Mouse (Mus musculus) embryonic facial prominence, embryonic 13.5 days (tissue): ENCODE data around the gene Kmt2d. TPM values are rescaled to one million over a fixed set of nuclear protein-coding genes. Genes with fewer than 3 reads are reported as not detected.
A peak's percentile ranks its signal among the peaks of the same experiment; 100 is the strongest.

ENCODE experiments used
- ATAC-seq: fragments of 200-750 bp; cut with Nextera tagmentation; 2 replicates; pipeline ENCODE4 v1.8.0; 2017; ENCODE audit warnings: low read depth; ENCODE audit not compliant: insufficient number of reproducible peaks, insufficient read depth, low FRiP score, low TSS enrichment
- H3K27ac ChIP-seq: fragments of 300-500 bp; sonication (generic); 2 replicates; pipeline ENCODE4 v1.5.1; 2015; ENCODE audit warnings: moderate library complexity, mild to moderate bottlenecking, inconsistent platforms
- H3K27me3 ChIP-seq: fragments of 300-500 bp; sonication (generic); 2 replicates; pipeline ENCODE4 v1.6.1; 2015; ENCODE audit warnings: mild to moderate bottlenecking, inconsistent platforms
- H3K36me3 ChIP-seq: fragments of 300-500 bp; sonication (generic); 2 replicates; pipeline ENCODE4 v1.6.1; 2015; ENCODE audit warnings: mild to moderate bottlenecking, inconsistent platforms
- H3K4me1 ChIP-seq: fragments of 300-500 bp; sonication (generic); 2 replicates; pipeline ENCODE4 v1.6.1; 2015; ENCODE audit warnings: inconsistent platforms
- H3K4me2 ChIP-seq: fragments of 300-500 bp; sonication (generic); 2 replicates; pipeline ENCODE4 v1.6.1; 2015; ENCODE audit warnings: moderate library complexity, mild to moderate bottlenecking, inconsistent platforms
- H3K4me3 ChIP-seq: fragments of 300-500 bp; sonication (generic); 2 replicates; pipeline ENCODE4 v1.5.1; 2015; ENCODE audit warnings: mild to moderate bottlenecking, inconsistent platforms
- H3K9ac ChIP-seq: fragments of 300-500 bp; sonication (generic); 2 replicates; pipeline ENCODE4 v1.6.1; 2015; ENCODE audit warnings: mild to moderate bottlenecking, inconsistent platforms
- H3K9me3 ChIP-seq: fragments of 300-500 bp; sonication (generic); 2 replicates; pipeline ENCODE4 v1.6.1; 2016; ENCODE audit warnings: inconsistent platforms
- WGBS: fragments of 180-500 bp; shearing (Covaris S2); methylation state at CpG from one replicate; pipeline ENCODE4 v1.1.7; 2015; ENCODE audit warnings: mixed read lengths; 5-methylcytosine and 5-hydroxymethylcytosine counted together
- polyA plus RNA-seq: library from polyadenylated mRNA; unstranded; fragments of >200 nt; fragmentation: Nextera tagmentation; extraction: Ambion mirVana; gene quantifications from 2 replicates; pipeline ENCODE4 v1.2.1, GENCODE M21; 2015

Gene Kmt2d
- polyA plus RNA-seq, 1 experiment from 2014 or later: 15.2 TPM

GRCm38 (mm10) chr15:98799396-98799795, 71.6 kb downstream of the Kmt2d start:
- no peaks in the 10 kb centered on the region for H3K9me3 ChIP-seq
- H3K9ac ChIP-seq: no peak overlapping the region
- 13% methylated on average over 12 of the region's 12 CpGs for WGBS
- H3K36me3 ChIP-seq: no peaks in the 10 kb centered on the region
- H3K27me3 ChIP-seq: peaks cover 100% of the 10 kb centered on the region
- no peak for ATAC-seq
- H3K4me2 ChIP-seq: no peak overlapping the region
- H3K27ac ChIP-seq: no peak overlapping the region
- H3K4me3 ChIP-seq: no peak overlapping the region
- peaks cover 20% of the 10 kb centered on the region for H3K4me1 ChIP-seq

DNA sequence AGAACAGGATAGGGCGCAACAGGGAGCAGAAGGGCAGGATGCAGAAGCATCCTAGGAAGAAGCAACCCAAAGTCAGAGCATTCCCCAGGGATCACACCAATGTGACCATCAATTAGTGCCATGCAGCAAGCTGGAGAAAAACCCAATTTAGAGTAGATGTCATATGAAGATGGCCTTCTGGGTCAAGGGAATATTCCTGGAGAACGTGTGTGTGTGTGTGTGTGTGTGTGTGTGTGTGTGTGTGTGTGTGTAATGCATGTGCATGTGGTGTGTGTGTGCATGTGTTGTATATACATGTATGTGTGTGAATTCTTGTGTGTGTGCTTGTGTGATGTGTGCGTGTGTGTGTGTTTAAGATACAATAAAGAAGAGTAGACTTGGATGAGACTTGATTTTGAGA, 72.1 kb downstream of the Kmt2d start:
- H3K4me2 ChIP-seq: no peak overlapping the region
- no peaks in the 10 kb centered on the region for H3K36me3 ChIP-seq
- no peaks in the 10 kb centered on the region for H3K9me3 ChIP-seq
- ATAC-seq: no peak
- H3K9ac ChIP-seq: no peak overlapping the region
- H3K27ac ChIP-seq: no peak overlapping the region
- H3K4me3 ChIP-seq: no peak overlapping the region
- peaks cover 100% of the 10 kb centered on the region for H3K27me3 ChIP-seq
- WGBS: 52% methylated on average over 3 of the region's 3 CpGs
- peaks cover 15% of the 10 kb centered on the region for H3K4me1 ChIP-seq

DNA sequence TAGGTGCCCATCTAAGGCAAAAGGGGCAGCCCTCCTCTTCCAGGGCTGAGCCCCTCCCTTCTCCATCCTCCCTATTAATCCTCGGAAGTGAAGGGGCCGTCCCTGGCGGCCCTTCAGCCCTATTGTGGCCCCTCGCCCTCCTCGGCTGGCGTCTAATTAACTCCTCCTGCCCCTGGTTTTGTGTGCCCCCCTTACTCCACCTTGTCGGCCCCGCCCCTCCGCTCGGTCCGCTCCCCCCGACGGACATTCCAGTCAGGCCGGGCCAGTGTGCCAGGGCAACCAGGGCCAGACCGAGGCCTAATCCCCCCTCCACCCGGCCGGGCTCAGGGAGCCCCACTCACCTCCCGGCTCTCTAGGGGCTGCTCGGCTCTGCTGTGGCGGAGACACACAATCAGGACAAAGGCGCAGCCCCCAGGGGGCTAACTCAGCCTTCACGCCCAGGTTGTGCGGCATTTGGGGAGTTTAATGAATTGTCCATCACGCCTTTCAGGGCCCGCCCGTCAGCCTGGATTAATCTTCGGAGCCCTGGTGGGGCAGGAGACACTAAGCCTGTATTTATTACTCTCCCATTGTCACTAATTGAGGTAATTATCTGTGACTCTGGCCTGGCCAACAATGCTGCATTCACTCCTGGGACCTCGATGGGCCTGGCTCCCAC, 73.0 kb downstream of the Kmt2d start:
- peaks cover 100% of the 10 kb centered on the region for H3K27me3 ChIP-seq
- WGBS: 4% methylated on average over 28 of the region's 28 CpGs
- H3K27ac ChIP-seq: no peak overlapping the region
- no peak overlapping the region for H3K9ac ChIP-seq
- H3K9me3 ChIP-seq: no peaks in the 10 kb centered on the region
- peak overlapping the region; percentile 26 for H3K4me2 ChIP-seq
- H3K36me3 ChIP-seq: no peaks in the 10 kb centered on the region
- H3K4me3 ChIP-seq: peak overlapping the region; percentile 7; the same call in 1 of the 2 replicates
- no peak for ATAC-seq
- H3K4me1 ChIP-seq: peaks cover 10% of the 10 kb centered on the region

- no peaks in the 10 kb centered on the region for H3K9me3 ChIP-seq
- H3K4me1 ChIP-seq: peaks cover 17% of the 10 kb centered on the region
- H3K27ac ChIP-seq: no peak overlapping the region
- no peak overlapping the region for H3K4me3 ChIP-seq
- no peak for ATAC-seq
- no peak overlapping the region for H3K4me2 ChIP-seq
- WGBS: 2% methylated on average over 13 of the region's 13 CpGs
- 0 out of 2 replicates have a peak overlapping the region, but pooled peaks have one; percentile 27 for H3K9ac ChIP-seq
- H3K36me3 ChIP-seq: no peaks in the 10 kb centered on the region
- H3K27me3 ChIP-seq: peaks cover 100% of the 10 kb centered on the region
Observed at GRCm38 (mm10) chr15:98796803-98797595, 74.0 kb downstream of the Kmt2d start.

GRCm38 (mm10) chr15:98793141-98793698, 77.8 kb downstream of the Kmt2d start:
- peak overlapping the region; percentile 34; the same call in 1 of the 2 replicates for H3K4me3 ChIP-seq
- H3K9ac ChIP-seq: no peak overlapping the region
- peaks cover 38% of the 10 kb centered on the region for H3K4me1 ChIP-seq
- H3K4me2 ChIP-seq: peak overlapping the region; percentile 56
- peaks cover 100% of the 10 kb centered on the region for H3K27me3 ChIP-seq
- H3K9me3 ChIP-seq: no peaks in the 10 kb centered on the region
- WGBS: 9% methylated on average over 13 of the region's 13 CpGs
- no peak overlapping the region for H3K27ac ChIP-seq
- H3K36me3 ChIP-seq: no peaks in the 10 kb centered on the region
- ATAC-seq: no peak

DNA sequence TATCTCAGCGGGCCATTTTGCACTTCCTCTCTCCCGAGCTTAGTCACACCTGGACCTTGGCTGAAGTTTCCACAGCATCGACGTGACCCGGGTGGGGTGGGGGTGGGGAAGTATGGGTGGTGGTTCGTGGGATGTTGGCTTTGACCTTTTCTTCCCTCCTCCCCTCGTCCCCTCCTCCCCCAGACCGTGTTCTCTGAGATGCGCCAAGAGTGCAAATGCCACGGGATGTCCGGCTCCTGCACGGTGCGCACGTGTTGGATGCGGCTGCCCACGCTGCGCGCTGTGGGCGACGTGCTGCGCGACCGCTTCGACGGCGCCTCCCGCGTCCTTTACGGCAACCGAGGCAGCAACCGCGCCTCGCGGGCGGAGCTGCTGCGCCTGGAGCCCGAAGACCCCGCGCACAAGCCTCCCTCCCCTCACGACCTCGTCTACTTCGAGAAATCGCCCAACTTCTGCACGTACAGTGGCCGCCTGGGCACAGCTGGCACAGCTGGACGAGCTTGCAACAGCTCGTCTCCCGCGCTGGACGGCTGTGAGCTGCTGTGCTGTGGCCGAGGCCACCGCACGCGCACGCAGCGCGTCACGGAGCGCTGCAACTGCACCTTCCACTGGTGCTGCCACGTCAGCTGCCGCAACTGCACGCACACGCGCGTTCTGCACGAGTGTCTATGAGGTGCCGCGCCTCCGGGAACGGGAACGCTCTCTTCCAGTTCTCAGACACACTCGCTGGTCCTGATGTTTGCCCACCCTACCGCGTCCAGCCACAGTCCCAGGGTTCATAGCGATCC, 78.6 kb downstream of the Kmt2d start:
- 2% methylated on average over 75 of the region's 75 CpGs for WGBS
- peak overlapping the region; percentile 56 for H3K4me2 ChIP-seq
- peaks cover 100% of the 10 kb centered on the region for H3K27me3 ChIP-seq
- H3K9me3 ChIP-seq: no peaks in the 10 kb centered on the region
- peaks cover 31% of the 10 kb centered on the region for H3K4me1 ChIP-seq
- no peak overlapping the region for H3K27ac ChIP-seq
- peak overlapping the region; percentile 34 for H3K4me3 ChIP-seq
- H3K36me3 ChIP-seq: no peaks in the 10 kb centered on the region
- ATAC-seq: no peak
- peak overlapping the region; percentile 52; the same call in 1 of the 2 replicates for H3K9ac ChIP-seq

DNA sequence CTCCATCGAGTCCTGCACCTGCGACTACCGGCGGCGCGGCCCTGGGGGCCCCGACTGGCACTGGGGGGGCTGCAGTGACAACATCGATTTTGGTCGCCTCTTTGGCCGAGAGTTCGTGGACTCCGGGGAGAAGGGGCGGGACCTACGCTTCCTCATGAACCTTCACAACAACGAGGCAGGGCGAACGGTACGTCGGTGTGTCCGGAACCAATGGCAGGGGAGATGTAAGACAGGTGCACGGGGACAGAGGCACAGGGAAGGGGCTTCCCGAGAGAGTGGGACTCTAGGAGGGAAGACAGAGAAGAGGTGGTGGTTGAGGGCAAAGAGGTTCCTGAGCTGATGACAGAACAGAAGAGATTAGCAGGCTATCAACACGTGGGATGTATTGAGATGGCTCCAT, 79.2 kb downstream of the Kmt2d start:
- Histone ChIP-seq H3K4me2 (peak overlapping the region; percentile 19; the same call in 1 of the 2 replicates), H3K36me3 (no peaks in the 10 kb centered on the region), H3K9me3 (no peaks in the 10 kb centered on the region), H3K27ac (no peak overlapping the region), H3K9ac (no peak overlapping the region), H3K4me1 (peaks cover 31% of the 10 kb centered on the region), H3K27me3 (peaks cover 100% of the 10 kb centered on the region), H3K4me3 (peak overlapping the region; percentile 28; the same call in 1 of the 2 replicates)
- no peak for ATAC-seq
- under 1% methylated on average over 23 of the region's 23 CpGs for WGBS

DNA sequence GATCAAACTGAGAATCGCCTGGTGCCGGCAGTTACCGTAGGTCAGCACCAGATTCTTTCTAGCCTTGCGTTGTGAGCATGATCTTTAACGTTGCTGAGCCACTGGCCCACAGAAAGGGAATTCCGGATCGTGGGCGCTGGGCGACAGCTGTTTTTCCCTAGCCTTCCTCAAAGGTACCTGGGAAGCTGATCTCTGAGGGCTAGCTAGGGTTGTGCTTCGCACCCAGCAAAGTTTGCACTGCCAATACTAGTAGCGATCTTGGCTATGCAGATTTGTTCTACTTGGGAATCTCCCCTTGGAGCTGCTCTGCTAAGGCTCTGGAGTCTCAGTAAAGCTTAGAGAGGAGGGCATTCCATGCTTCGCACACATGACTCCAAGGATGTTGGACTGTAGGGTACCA, 79.8 kb downstream of the Kmt2d start:
- Histone ChIP-seq H3K27ac (no peak overlapping the region), H3K4me2 (peak overlapping the region; percentile 42), H3K4me3 (peak overlapping the region; percentile 28), H3K9me3 (no peaks in the 10 kb centered on the region), H3K36me3 (no peaks in the 10 kb centered on the region), H3K27me3 (peaks cover 100% of the 10 kb centered on the region), H3K9ac (no peak overlapping the region), H3K4me1 (peaks cover 31% of the 10 kb centered on the region)
- no peak for ATAC-seq
- 1% methylated on average over 12 of the region's 12 CpGs for WGBS

GRCm38 (mm10) chr15:98790761-98791160, 80.2 kb downstream of the Kmt2d start:
- Histone ChIP-seq H3K9me3 (peaks cover 2% of the 10 kb centered on the region; the same call in 1 of the 2 replicates), H3K4me3 (peak overlapping the region; percentile 28), H3K4me2 (peak overlapping the region; percentile 42), H3K27ac (no peak overlapping the region), H3K36me3 (no peaks in the 10 kb centered on the region), H3K4me1 (peaks cover 31% of the 10 kb centered on the region), H3K27me3 (peaks cover 97% of the 10 kb centered on the region), H3K9ac (0 out of 2 replicates have a peak overlapping the region, but pooled peaks have one; percentile 49)
- no peak for ATAC-seq
- under 1% methylated on average over 23 of the region's 23 CpGs for WGBS

DNA sequence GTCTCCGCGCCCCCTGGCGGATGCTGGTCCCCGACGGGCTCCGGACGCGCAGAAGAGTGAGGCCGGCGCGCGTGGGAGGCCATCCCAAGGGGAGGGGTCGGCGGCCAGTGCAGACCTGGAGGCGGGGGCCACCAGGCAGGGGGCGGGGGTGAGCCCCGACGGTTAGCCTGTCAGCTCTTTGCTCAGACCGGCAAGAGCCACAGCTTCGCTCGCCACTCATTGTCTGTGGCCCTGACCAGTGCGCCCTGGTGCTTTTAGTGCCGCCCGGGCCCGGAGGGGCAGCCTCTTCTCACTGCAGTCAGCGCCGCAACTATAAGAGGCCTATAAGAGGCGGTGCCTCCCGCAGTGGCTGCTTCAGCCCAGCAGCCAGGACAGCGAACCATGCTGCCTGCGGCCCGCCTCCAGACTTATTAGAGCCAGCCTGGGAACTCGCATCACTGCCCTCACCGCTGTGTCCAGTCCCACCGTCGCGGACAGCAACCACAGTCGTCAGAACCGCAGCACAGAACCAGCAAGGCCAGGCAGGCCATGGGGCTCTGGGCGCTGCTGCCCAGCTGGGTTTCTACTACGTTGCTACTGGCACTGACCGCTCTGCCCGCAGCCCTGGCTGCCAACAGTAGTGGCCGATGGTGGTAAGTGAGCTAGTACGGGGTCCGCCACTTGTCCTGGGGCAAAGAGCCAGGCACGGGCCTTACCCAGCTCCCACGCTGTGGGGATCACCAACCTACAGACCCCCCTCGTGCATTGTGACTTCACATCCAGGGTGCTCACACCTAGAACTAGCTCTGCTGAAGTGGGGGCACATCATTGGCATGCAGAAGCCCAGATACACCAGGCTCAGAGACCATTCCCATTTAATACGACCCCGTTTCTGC, 81.1 kb downstream of the Kmt2d start, which contains the start of gene Wnt1:
TSS of gene Wnt1 (plus strand) at position 197 of the 875 bp plus-strand sequence.
- Histone ChIP-seq H3K36me3 (no peaks in the 10 kb centered on the region), H3K4me2 (peak within 1 kb of the TSS; percentile 42), H3K27ac (no peak within 1 kb of the TSS), H3K27me3 (peaks cover 94% of the 10 kb centered on the region), H3K9me3 (peaks cover 5% of the 10 kb centered on the region; the same call in 1 of the 2 replicates), H3K9ac (0 out of 2 replicates have a peak within 1 kb of the TSS, but pooled peaks have one; percentile 49), H3K4me3 (peak within 1 kb of the TSS; percentile 28), H3K4me1 (peaks cover 31% of the 10 kb centered on the region)
- no peak for ATAC-seq
- 1% methylated on average over 51 of the region's 51 CpGs for WGBS
